Mouse (Mus musculus) ES-E14 (cell line): Measurements from ENCODE around the gene Gm8947.

Experiments
- CHD2 ChIP-seq: IDR thresholded peaks from 2 replicates; pipeline ENCODE4 v1.6.1; 2014; ENCODE audit warnings: mild to moderate bottlenecking, low read depth, low read length, inconsistent platforms
- HCFC1 ChIP-seq: IDR thresholded peaks from 2 replicates; pipeline ENCODE4 v1.6.1; 2012; ENCODE audit warnings: low read length, inconsistent platforms, borderline replicate concordance; ENCODE audit not compliant: insufficient read depth
- MAFK ChIP-seq: IDR thresholded peaks from 2 replicates; pipeline ENCODE4 v1.6.1; 2014; ENCODE audit warnings: mild to moderate bottlenecking, low read depth, low read length, inconsistent platforms; ENCODE audit not compliant: insufficient read depth
- ZC3H11A ChIP-seq: IDR thresholded peaks from 2 replicates; pipeline ENCODE4 v1.6.1; 2012; ENCODE audit warnings: low read depth, mild to moderate bottlenecking, inconsistent platforms, low read length, borderline replicate concordance
- ZNF384 ChIP-seq: IDR thresholded peaks from 2 replicates; pipeline ENCODE4 v1.6.1; 2012; ENCODE audit warnings: low read depth, low read length, inconsistent platforms

GRCm38 (mm10) chr1:151177937-151178271 is 14.3 kb upstream of the Gm8947 start:
- no peak for TF ChIP-seq ZNF384
- TF ChIP-seq HCFC1 = no peak
- TF ChIP-seq ZC3H11A = no peak
- no peak for TF ChIP-seq MAFK
- TF ChIP-seq CHD2 = no peak
